Mouse (Mus musculus): Measurements from ENCODE around the gene Ccni. TPM values are rescaled to one million over a fixed set of nuclear protein-coding genes. Genes with fewer than 3 reads are reported as not detected.

The Ccni gene
- total RNA-seq, 2 experiments from 2014 or later = 211 to 262 TPM

DNA sequence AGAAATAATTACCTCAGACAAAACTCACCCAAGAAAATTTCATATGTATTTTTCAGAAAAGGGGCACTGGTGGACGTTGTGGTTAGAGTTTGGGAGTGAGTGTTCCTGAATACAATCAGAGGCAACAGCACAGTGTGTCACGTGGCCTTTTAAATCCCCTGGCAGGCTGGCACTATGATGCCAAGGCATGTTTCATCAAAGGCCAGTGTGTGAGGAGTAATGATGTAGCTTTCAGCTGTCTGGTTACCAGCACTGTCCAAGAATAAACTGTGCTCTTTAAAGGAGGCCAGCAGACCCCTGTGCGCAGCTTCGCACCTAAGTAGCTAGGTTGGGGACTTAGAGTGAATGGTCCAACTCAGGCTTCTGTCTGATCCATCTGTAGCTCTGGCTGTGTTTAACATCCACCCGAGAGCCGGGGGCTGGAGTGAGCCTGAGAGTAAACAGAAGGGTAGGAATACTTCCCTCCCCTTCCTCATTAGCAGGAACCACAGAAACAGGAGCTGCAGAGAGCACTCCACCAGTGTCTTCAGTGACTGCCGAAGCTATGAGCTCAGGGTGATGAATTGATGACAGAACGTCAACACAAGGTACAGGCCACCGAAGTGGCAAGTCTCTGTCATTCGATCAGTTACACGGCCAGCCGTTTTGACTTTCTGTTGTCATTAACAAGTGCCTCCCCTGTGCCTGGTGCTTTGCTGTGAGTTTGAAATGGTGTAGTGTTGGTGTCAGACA, 62.8 kb downstream of the Ccni start:
- DNase-seq (ENCODE audit: low spot score in 2 of 2) = no peak

GRCm38 (mm10) chr5:93140747-93141146, 65.5 kb downstream of the Ccni start:
- no peak for DNase-seq (ENCODE audit: low spot score in 2 of 2)

DNA sequence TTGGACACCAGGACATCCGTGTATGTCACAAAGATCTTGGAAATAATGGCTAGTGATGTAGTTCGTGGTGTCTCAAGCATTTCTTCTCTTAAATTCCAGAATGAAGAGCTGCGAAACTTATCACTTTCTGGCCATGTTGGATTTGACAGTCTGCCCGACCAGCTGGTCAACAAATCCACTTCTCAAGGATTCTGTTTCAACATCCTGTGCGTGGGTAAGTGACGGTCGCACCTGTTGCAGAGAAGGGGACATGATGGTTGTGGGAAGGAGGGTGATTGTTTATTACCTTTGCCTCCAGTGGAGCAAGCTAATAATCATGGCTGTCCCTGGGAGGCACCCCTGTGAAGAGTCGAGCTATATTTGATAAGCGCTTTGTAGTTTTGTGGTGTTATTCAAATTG, 66.9 kb downstream of the Ccni start:
- DNase-seq (ENCODE audit: low spot score in 2 of 2) = no peak

DNA sequence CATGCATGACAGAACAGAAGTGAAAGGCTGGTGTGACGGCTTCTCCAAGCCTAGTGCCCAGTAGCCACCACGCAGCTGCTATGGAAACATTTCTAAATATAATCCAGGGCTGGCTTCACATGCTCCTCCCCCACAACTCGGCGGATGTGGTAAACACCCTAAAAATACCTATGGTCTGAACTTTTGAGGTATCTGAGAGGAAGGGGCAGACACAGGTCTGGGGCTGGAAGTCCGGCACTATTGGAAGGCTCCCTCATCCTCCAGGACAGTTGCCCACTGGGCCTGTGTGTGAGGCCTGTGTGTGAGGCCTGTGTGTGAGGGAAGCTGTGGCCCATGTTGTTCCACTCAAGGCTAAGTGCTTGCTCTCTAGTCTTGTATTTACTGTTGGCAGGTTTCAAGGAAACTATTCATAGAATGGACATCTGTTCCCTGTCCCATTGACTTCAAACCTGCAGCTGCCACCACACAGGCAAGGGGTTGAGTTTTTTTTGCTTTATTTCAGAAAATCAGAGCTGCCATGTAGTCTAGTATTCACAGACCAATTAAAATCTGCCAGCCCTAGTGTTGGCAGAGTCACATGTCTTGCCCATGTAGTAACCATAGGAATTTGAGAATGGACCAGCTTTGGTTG, 69.2 kb downstream of the Ccni start:
- no peak for DNase-seq (ENCODE audit: low spot score in 2 of 2)

- no peak for DNase-seq (ENCODE audit: low spot score in 2 of 2)
Observed at GRCm38 (mm10) chr5:93135368-93136107, 70.8 kb downstream of the Ccni start.

DNA sequence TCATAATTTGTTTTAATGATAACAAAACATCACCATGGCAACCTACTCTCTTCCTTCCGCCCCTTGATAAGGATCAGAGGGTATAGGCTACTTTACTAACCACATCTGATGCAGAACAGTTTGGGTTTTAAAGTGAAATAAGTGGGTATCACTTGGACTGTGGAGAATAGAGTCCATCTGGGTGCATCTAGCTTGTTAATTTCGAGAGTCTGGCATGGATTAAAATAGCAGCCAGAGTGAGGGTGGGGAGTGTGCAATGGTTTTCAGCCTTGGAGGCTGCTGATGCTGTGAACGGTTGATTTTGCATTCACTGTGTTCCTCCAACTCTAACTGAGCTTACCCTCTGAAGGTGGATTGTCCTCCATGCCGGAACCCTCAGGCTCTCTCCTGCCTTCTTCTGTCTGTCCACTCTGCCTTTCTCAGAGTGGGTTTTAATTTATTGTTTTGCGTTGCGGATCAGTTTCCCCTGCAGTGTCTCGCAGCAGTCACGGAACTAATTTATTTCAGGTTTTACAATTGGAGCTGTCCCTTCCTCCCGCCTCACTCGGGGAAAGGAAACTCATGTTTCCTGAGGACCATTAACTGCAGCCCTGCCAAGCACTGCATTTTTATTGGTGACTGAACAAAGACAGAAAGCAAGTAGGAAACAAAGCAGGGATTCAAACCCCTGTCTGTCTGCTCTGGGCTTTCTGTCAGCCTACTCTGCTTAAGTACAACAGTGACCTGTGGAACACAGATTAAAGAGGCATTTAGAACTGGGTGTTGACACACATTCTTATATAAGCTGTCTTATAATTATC, 72.7 kb downstream of the Ccni start:
- DNase-seq (ENCODE audit: low spot score in 2 of 2) = no peak

Other genes with a start within 250 kb of the Ccni start
- gene Sowahb, start 161.5 kb downstream of the Ccni start, total RNA-seq (2021) = under 1 TPM; 0.06 to 0.13 TPM
- 10 to 100 TPM; 31.9 to 41.2 TPM for gene Sept11, start 113.1 kb downstream of the Ccni start, total RNA-seq (2021)
- gene 2010109A12Rik, start within 50 bp of the Ccni start, total RNA-seq (2021) = under 1 TPM; 0.67 to 0.99 TPM
- 10 to 100 TPM; 38.6 to 40.0 TPM for gene Ccng2, start 60.8 kb upstream of the Ccni start, total RNA-seq (2021)